Mouse (Mus musculus) layer of hippocampus, postnatal 14 days (tissue): ENCODE results near the gene Mgat5. TPM values are rescaled to one million over a fixed set of nuclear protein-coding genes. Genes with fewer than 3 reads are reported as not detected.

Source experiments
- DNase-seq, 2 experiments: peaks; one replicate each; pipeline ENCODE4 v3.0.0; 2021 to 2022; ENCODE audit warnings: low spot score in 2 of 2, mixed read lengths in 1 of 2
- total RNA-seq, 2 experiments: library from RNA; stranded (reverse); gene quantifications; 2 replicates each; pipeline ENCODE4 v1.2.3; 2021

Mgat5 gene
- total RNA-seq, 2 experiments from 2014 or later, result 52.8 to 58.8 TPM

DNA sequence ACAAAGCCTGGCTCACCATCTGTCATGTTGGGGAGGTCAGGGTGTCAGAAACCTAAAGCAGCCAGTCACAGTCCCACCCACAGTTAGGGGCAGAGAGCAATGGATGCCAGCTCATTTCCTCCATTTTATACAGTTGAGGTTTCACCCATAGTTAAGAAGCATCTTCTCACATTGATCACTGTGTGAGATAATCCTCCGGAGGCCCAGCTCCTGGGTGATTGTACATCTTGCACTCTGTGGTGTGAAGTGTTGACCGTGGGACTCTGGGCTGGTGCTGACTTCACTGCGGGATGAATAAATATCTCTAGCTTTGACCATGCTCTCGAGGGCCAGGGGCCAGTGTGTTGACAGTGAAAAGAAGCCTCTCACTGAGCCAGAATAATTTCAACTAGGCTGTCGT, 99.0 kb downstream of the Mgat5 start:
- no peak for DNase-seq

DNA sequence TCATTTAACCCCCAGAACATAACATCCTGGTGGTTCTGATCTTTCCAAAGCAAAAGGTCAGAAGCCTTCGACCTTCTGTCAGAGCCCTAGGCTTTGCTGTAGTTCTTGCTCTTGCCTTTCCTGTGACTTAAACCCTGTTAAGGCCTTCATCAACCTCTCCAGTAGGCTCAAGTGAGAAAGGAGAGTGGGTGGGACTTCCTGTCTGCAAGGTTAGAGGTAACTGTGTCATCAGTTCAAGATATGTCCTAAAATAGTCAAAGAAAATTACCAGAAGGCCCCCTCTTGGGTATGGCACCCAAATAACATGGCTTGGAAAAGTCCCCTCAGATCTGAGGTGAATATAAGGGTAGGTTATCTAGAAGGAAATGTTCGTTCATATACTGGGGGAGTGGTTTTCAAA, 99.5 kb downstream of the Mgat5 start:
- DNase-seq, result no peak

DNA sequence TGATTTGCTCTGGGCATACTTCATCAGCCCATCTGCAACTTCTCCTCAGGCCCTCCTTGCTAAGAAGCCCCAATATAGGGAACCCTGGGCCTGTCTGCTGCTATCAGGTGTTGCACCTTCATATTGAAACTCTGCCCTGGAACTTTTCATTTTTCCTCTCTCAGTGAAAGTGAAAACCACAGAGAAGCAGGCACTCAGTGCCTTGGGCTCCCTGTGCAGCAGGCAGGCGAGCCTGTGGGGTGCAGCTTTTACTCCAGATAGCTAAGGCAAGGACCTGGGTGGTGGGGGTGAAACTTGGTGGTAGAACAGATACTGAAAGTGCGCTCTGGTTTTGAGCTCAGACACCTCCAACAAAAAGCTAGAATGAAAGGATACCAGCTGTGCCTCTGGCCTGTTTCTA, 100.8 kb downstream of the Mgat5 start:
- DNase-seq, result no peak

DNA sequence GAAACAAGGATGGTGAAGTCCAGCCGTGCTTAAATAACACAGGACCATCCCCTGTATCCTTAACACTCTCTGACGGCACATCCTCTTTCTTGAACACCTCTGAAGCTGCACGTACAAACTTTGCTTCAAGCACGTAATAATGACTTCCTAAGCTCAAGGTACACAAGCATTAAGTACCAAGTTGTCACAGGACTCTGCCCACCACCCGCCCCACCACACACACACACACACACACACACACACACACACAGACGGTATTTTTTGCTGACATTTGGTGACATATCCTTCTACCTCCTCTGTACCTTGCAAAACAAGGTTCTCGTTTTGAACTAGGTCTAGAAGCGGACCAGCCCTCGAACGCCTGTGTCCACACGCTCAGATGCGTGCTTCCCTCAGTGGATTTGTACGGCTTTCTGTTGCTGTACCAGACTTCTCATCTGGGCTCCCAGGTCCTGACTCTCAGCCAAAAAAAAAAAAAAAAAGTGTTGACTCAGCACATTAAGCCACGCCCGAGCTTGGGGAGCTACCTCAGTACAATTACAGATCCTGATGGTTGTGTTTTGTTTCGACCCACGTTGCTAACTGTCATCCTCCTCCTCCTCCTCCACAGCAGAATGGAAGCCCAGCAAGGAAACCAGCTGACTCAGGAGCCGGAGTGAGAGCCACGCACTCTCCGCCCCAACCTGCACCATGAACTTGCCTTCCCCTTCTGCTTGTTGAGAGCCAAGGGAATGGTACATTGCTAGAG, 101.4 kb downstream of the Mgat5 start:
- DNase-seq, result no peak

DNA sequence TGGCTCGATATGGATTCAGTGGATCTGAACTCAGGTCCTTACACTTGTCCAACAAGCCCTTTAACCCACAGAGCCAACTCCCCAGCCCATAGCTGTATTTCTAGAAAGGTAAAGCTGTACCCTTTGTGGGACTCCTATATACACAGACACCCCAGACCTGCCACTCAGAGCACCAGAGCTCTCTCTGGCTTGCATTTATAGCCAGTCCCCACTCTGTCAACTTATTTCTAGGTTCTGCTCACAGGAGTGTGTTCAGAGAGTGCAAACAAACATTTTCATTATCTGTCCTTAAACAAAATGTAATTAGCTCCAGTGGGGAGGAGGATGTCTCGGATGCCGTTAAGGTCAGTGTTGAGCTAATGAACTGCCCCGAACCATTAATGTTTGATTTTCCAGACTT, 102.5 kb downstream of the Mgat5 start:
- no peak for DNase-seq

DNA sequence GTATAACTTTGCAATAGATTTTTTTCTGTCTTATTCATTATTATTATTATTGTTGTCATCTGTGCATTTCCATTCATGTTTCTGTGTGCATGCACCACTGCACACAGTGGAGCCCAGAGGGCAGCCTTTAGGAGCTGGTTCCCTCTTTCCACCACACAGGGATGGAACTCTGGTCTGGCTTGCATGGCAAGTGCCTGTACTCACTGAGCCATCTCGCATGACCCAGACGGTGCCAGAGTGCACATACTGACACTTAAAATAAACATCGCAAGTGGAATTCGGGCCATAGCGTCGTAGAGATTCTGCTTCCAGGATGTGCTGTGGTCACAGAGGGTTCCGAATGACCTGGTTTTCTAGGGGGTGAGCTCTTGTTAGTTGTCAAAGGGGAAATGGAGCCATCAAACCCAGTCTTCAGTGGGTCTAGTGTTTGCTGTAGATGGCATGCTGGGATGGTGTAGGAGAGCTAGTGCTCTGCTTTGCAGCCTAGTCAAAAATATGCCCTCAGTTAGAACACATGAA, 103.5 kb downstream of the Mgat5 start:
- DNase-seq, result no peak

DNA sequence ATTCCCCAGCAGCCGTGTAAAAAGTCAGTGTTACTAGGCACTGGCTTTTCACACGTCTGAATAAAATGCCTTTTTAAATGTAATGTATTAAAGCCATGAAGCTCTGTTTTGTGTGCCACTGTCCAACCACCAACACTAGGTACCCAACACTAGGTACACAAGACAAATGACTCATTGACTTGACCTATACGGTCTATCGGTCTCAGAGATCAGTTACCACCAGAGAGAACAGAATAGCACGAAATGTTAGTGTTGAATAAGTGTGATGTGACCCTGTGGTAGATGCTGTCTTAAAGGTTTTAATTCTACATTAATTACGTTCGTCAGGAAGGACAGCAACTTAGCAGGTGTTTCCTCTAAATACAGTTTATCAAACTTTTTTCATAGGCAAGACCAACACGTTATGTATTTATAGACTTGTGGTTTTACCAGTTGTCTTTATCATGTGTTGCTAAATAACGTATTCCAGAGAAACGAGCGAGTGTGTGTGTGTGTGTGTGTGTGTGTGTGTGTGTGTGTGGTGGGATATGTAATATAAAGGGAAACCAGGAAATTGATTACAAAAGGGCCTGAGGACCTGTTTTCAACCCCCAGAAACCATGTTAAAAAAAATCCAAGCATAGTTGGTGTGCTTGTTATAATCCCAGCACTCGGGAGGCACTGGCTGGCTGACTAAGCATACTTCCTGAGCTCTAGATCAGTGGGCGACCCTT, 104.3 kb downstream of the Mgat5 start:
- no peak for DNase-seq

DNA sequence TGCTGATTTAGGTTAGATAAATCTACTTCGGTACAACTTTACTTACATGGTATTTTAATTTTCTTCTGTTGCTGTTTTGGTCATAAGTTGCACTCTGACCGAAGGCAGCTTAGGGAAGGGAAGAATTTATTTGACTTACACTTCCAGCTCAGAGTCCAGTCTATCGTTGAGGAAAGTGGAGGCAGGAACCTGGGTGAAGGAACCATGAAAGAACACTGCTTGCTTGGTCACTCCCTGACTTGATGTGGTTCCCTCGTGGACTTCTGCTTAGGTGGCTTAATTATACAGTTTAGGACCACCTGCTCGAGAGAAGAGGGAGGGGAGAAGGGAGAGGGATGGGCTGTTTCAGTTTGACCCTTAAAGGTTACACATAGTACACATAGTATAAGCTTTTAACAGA, 105.2 kb downstream of the Mgat5 start:
- no peak for DNase-seq

DNA sequence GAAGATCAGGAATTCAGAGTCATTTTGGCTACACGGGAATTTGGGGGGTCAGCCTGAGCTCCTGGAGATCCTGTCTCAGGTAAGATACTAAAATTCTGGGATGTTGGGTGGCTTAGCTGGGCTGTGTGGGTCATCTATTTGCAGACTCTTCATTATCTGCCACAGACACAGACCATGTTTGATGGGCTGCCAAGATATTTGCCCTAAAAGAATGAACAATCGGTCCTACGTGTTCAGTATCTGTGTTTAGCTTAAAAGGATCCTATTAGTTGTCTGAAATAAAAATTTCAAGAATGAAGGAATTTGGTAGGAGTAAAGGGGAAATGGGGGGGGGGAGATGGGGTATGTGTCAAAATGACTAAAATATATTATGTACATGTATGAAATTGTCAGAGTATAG, 105.9 kb downstream of the Mgat5 start:
- no peak for DNase-seq

DNA sequence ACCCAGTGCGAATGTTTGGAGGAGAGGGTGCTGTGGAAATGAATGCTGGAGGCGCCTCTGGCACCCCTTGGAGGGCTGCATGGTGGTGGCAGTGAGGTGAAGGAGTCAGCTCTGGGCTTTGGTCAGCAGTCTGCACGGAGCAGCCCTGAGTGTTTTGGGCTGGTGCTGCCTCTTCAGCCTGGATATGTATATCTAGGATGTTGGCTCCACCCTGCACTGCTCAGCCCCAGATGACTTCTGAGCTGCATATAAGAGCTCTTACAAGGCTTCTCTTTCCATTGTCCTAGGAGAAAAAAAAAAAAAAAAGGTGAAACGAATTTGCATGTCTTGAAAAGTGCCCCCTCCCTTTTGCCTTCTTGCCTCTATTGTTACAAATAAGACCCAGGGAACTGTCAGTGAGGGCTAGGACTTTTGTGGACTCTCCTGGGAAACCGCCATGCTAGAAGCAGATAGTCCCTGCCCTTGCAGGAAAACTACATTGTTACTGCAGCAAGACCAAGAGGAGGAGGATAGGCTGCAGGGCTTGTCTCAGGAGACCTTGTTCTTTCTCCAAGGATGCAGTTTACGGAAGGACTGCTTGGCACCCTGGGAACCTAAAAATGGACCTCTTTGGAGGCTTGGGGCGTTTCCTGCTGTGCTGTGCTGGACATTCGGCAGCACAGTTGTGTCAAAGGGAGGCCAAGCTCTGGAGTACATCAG, 109.0 kb downstream of the Mgat5 start:
- DNase-seq, result no peak

DNA sequence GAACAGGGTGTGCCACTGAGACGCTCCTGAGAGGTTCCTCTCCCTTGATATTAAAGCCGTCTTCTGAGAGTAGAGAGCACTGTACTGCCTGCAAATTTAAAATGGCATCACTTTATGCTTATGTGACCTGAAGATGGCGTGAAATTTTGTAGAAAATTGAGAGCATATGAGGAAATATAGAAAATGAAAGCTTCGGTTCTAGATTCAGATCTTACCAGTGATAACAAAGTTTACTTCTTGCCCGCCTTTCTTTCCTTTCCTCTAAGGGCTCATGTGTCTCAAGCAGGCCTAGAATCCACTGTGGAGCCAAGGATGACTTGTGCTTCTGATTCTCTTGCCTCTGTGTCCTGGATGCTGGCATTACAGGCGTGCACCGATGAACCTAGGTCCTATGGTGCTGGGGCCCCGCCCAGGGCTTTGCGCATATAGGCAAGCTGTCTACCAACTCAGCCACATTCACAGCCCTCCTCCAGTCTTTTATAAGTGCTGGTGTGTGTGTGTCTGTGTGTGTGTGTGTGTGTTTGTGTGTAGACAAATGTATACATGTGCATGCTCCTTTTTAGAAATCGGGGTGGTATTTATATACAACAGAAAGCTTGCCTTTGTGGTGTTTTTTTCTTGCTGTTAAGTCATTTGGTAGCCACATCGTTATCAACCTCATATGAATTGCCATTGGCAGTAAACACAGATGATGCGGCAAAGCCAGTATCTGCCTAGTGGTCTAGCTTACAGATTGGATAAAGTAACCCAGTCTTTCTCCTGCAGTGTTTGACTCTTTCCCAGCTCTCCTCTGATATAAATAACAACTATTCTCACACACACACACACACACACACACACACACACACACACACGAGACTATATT, 111.2 kb downstream of the Mgat5 start:
- DNase-seq, result no peak

DNA sequence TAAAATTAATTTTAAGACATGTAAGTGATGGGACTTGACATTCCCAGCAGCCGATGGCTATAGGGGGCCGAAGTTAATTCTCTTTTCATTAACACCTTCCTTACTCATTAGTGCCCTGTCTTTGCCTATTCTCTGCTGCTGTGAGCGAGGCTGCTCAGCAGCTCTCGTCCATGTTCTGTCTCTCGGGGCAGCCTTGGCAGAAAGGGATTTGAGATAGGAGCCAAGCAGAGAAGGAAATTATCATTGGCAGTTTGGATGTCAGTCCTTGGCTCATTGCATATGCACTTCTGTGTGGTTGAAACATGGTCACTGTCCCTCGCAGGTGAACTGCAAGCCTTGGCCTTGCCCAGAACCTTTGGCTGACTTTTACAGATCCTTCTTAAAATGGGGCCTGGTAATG, 111.8 kb downstream of the Mgat5 start:
- DNase-seq, result no peak

DNA sequence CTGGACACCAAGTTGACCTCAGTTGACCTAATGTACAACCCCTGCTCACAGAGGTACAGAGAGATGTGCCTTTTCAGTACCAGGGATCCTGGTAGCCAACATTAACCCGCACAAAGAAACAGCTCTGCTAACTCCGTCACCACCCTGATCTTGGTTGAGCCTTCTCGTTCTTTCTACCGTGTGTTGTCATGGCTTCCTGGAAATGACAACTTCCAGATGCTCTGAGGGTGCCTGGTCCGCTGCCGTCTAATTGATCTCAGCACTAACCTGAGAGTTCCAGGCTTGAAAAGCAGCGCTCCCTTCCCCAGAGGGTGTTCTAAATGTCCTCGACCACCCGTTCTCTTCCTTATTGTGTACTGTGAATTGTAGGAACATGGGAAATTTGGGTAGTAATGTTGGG, 112.7 kb downstream of the Mgat5 start:
- no peak for DNase-seq

DNA sequence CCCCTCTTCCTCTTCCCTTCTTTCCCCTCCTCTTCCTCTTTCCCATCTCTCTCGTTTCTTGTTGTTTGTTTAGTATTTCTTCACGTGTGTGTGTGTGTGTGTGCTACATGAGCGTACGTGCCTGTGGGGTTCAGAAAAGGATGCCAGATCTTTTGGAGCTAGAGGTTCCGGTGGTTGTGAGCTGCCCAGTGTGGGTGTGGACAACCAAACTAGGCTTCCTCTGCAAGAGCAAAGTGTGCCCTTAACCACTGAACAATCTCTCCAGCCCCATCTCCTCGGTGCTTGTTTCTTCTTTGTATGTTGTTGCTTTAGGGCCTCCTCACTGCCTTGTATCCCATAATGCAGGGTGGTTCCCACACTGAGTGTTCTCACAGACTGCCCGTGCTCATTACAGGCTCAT, 113.7 kb downstream of the Mgat5 start:
- no peak for DNase-seq

DNA sequence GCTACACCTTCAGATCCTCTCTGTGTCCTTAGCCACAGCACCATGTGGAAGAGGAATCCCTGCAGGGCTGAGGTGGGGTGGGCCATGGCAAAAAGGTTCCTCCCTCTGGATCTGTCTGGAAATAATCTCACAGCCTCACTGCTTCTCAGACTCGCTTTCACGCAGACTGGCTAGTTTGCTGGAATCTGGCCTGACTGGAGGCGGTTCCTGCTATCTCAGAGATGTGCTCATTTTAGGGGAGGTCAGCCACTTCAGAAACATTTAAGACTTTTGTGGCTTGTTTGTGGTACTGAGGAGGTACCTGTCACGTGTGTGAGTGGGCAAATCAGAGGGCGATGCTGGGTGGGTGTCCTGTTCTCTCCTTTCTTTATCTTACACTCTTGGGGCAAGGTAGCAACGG, 115.0 kb downstream of the Mgat5 start:
- no peak for DNase-seq

DNA sequence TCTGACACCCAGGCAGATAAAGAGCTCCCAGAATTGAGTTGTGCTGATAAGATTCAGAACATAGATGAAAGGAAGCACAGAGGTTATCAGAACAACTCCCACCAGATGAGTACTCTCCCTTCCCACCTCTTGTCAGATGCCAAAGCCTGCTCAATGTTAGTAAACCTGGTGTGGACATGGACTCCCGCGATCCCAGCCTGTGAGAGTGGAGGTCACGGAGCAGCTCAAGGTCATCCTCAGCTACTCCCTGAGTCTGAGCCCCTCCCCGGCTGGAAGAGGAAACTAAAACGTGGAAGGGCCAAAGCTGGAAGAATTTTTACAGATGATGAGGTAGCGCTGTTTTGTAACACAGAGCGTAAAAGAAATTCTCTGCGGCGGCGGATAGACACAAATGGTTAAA, 116.1 kb downstream of the Mgat5 start:
- DNase-seq, result no peak

DNA sequence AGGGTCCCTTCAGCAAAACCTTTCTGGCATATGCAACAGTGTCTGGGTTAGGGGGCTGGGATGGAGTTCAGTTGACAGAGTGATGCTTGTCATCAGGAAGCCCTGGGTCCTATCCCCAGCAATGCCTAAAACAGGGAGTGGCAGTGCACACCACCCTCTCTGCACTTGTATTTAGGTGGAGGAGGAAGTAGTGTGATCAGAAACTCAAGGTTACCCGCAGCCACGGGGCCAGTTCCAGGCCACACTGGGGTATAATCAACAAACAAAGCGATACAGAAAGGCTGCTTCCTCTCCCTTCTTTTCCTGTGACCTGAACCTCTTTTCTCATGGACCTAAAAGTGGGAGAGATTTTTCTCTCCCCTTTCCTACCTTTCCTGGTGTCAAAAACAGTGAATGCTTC, 116.8 kb downstream of the Mgat5 start:
- no peak for DNase-seq

DNA sequence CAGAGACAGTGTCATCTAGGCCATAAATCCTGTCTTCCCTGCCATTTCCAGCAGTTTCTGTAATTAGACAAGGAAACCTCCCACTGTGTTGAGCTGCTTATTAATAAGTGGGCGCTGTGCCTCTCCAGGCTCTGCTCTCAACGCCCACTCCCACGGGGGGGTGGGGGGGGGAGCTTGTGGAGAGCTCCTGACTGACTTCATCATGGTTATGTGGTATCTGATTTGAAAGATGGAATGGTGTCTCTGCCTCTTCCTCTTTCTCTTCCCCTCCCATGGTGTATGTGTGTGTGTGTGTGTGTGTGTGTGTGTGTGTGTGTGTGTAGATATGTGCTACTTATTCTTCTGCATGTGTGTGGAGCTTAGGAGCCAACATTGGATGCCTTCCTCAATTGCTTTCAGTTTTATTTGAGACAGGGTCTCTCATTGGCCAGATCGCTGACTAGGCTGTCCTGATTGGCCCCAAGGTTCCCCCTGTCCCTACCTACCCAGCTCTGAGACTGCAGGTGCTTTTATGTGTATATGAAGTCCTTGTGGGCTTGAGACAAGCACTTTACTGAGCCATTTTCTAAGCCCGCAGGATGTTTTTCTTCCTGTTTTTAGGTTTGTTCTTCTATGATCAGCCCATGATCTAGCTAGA, 117.5 kb downstream of the Mgat5 start:
- DNase-seq, result no peak

DNA sequence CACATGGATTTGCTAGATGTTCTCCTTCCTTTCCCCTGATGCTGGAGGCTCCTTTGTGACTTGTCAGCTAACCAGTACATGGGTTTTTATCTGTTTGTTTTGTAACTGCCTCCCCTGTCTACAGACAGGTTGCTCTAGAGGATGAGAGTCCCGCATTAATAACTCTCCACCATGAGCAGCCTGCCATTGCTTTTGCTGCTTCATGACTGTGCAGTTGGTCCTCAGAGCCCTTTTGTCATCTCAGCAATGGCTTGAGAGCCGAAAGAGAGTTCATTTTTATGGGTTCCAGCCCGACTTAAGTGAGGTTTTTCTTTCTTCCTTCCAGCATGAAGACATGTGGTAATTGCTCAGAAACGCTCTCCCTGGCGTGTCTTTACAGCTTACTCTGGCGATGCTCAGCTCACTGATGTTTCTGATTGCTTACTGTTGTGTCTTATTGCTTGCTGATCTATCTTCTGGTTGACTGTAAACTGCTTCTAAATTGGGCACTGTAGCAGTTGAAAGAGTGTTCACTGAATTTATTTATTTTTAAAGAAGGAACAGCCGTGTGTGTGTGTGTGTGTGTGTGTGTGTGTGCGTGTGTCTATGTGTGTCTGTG, 120.9 kb downstream of the Mgat5 start:
- DNase-seq, result no peak

DNA sequence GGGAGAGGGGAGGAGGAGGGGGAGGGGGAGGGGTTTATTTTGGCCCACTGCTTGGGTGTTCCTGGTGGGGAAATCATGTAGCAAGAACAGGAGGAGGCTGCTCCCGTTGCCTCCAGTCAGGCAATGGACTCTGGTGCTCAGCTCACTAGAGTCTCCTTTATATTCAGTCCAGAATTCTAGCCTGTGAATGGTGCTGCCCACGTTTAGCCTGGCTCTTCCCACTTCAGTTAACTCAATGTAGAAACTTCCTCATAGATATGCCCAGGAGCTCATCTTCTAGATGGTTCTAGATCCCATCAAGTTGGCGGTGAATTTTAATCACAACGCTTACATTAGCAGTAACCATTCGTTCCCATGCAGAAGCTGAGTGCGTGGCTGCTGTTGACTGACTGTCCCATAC, 123.0 kb downstream of the Mgat5 start:
- DNase-seq, result no peak
